Mouse (Mus musculus) megakaryocyte, embryonic 14.5 days (primary cell): Measurements from ENCODE around the gene Teddm1b.

Source experiments
- FLI1 ChIP-seq: IDR thresholded peaks from 2 replicates; pipeline ENCODE4 v1.6.1; 2012; ENCODE audit warnings: low read length, inconsistent platforms, mixed read lengths
- GATA1 ChIP-seq: IDR thresholded peaks from 3 replicates; pipeline ENCODE4 v1.6.1; 2012; ENCODE audit warnings: mixed read lengths, low read length, inconsistent platforms, borderline replicate concordance

- TF ChIP-seq GATA1 = no peak
- TF ChIP-seq FLI1 = no peak
These were observed 25.0 kb downstream of the Teddm1b start for GRCm38 (mm10) chr1:153898989-153899730.
